15 mouse cellular contexts compared by ENCODE assay signal in the genomic region with DNA sequence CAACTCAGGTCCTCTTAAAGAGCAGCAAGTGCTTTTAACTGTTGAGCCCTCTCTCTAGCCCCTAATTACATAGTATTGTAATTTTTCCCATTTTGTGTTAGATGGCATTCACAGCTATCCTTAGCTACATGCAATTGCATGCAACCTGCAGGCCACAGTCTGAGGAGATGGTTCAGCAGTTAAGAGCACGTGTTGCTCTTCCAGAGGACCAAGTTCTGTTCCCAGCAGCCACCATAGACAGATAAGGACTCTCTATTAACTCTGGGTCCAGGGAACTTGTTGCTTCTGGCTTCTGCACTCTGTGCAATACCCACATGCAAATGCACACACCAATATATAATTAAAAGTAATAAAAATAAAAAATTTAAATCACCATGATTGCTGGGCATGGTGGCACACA. TPM values are rescaled to one million over a fixed set of nuclear protein-coding genes. Genes with fewer than 3 reads are reported as not detected.
"Had no signal": no experiment of that assay in that cellular context is flagged by ENCODE, and none has a peak within 500 bp of the region (broad histone marks: within the 10 kb centered on the region; RNA-seq: fewer than 3 reads in every experiment).

No protein-coding gene starts in this region.

- H3K9ac ChIP-seq: neural tube, embryonic 12.5 days; stomach, embryonic 15.5 days had no signal

- DNase-seq: kidney, adult 11 months; kidney, adult 8-10 months; layer of hippocampus, postnatal 36 days; right cerebral cortex, adult 18-20 months; right cerebral cortex, postnatal 14 days had no signal

- H3K9me3 ChIP-seq: intestine, embryonic 15.5 days; kidney, embryonic 15.5 days; neural tube, embryonic 12.5 days; neural tube, embryonic 15.5 days; stomach, embryonic 15.5 days had no signal

- ATAC-seq: intestine, embryonic 15.5 days had no signal

- H3K27ac ChIP-seq: left cerebral cortex, adult 2 months; neural tube, embryonic 12.5 days; neural tube, embryonic 15.5 days; stomach, embryonic 15.5 days had no signal

- H3K27me3 ChIP-seq: neural tube, embryonic 15.5 days had no signal

- H3K36me3 ChIP-seq: intestine, embryonic 15.5 days; kidney, embryonic 15.5 days; neural tube, embryonic 12.5 days; neural tube, embryonic 15.5 days; stomach, embryonic 15.5 days had no signal

RNA-seq across cellular contexts. Expression of a gene that starts 10.4 kb away (rescaled TPM):
- polyA plus RNA-seq: midbrain, embryonic 11.5 days had no signal

RNA-seq across cellular contexts. Expression of a gene that starts 56.6 kb away (rescaled TPM):
- total RNA-seq: liver, adult 2 months; megakaryocyte progenitor cell, adult 5-6 weeks; megakaryocyte-erythroid progenitor cell, adult 5-6 weeks had no signal
- polyA plus RNA-seq: liver, adult 2 months had no signal
